16 mouse cellular contexts compared by ENCODE assay signal in the genomic region with DNA sequence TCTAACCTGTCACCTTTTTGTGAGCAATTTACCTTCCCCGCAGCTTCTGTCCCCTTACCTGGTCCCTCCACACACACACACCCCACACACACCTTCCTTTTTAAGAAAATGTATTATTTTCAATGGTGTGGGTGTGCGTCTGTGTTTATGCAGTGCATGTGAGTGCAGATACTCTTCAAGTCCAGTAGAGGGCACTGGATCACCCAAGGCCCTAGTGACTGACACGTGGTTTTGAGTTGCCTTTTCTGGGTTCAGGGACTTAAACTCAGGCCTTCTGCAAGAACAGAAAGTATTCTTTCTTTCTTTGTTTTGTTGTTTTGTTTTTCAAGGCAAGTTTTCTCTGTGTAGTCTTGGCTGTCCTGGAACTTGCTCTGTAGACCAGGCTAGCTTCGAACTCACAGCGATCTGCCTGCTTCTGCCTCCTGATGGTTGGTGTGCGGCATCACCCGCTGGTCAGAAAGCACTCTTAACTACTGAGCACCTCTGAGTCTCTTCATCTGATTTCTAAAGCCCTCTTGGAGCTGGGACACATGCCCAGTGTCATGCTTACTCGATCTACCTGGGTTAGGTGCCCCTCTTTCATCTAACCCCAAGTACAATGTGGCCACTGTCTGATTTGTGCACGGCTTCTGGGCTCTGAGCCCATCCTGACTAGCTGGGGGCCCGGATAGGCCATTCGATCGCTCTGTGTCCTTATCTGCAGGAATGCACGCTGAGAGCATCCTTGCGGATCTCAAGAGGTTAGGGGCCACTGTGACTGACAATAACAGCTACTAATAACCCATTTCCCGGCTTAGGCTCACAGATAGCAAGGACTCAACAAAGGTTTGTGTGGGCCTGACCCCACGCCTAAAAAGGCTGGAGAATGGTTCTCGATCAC. TPM values are rescaled to one million over a fixed set of nuclear protein-coding genes. Genes with fewer than 3 reads are reported as not detected.
A peak's percentile ranks its signal among the peaks of the same experiment; 100 is the strongest.
DNase-seq lines count a peak whose midpoint lies in the region; ATAC-seq and TF ChIP-seq lines count a peak whose summit lies in the region.
"Had no signal": no experiment of that assay in that cellular context is flagged by ENCODE, and none has a peak within 500 bp of the region (broad histone marks: within the 10 kb centered on the region; RNA-seq: fewer than 3 reads in every experiment).

No protein-coding gene starts in this region.

- no peaks in the 10 kb centered on the region for H3K27me3 ChIP-seq in intestine, postnatal 0 days (replicated peaks; ENCODE audit: control insufficient read depth, insufficient read depth, low read length)
- no peaks in the 10 kb centered on the region for H3K27me3 ChIP-seq in intestine, embryonic 16.5 days (replicated peaks; ENCODE audit: control insufficient read depth, insufficient read depth, low read length)
- H3K27me3 ChIP-seq in midbrain, postnatal 0 days (ENCODE audit: insufficient read depth, low read length), result no peaks in the 10 kb centered on the region
- H3K27me3 ChIP-seq in midbrain, embryonic 10.5 days (ENCODE audit: low read depth, poor library complexity, severe bottlenecking), result peaks cover 12% of the 10 kb centered on the region; the same call in 1 of the 2 replicates
- H3K27me3 ChIP-seq in hindbrain, embryonic 14.5 days (ENCODE audit: control insufficient read depth, insufficient read depth, low read length), result no peaks in the 10 kb centered on the region
- H3K27me3 ChIP-seq: heart, embryonic 12.5 days; intestine, embryonic 15.5 days; liver, embryonic 13.5 days had no signal

- H3K4me1 ChIP-seq in intestine, postnatal 0 days (replicated peaks; ENCODE audit: control insufficient read depth, insufficient read depth, low read length), result no peaks in the 10 kb centered on the region
- peaks cover 3% of the 10 kb centered on the region for H3K4me1 ChIP-seq in intestine, embryonic 16.5 days (ENCODE audit: control insufficient read depth, insufficient read depth, low read length)
- H3K4me1 ChIP-seq in midbrain, postnatal 0 days (ENCODE audit: insufficient read depth, low read length), result no peaks in the 10 kb centered on the region
- peaks cover 14% of the 10 kb centered on the region for H3K4me1 ChIP-seq in midbrain, embryonic 10.5 days
- peaks cover 5% of the 10 kb centered on the region; the same call in 1 of the 2 replicates for H3K4me1 ChIP-seq in bone marrow, adult 2 months (ENCODE audit: control insufficient read depth, insufficient read depth, low read length)
- no peaks in the 10 kb centered on the region; the same call in 1 of the 2 replicates for H3K4me1 ChIP-seq in hindbrain, embryonic 14.5 days (replicated peaks; ENCODE audit: control insufficient read depth, insufficient read depth, low read length)

- H3K36me3 ChIP-seq in intestine, postnatal 0 days (ENCODE audit: control insufficient read depth, insufficient read depth), result no peaks in the 10 kb centered on the region
- H3K36me3 ChIP-seq in intestine, embryonic 16.5 days (ENCODE audit: control insufficient read depth, insufficient read depth, low read length), result no peaks in the 10 kb centered on the region
- no peaks in the 10 kb centered on the region for H3K36me3 ChIP-seq in midbrain, postnatal 0 days (ENCODE audit: insufficient read depth, low read length)
- H3K36me3 ChIP-seq in midbrain, embryonic 10.5 days, result no peaks in the 10 kb centered on the region
- H3K36me3 ChIP-seq in hindbrain, embryonic 14.5 days (replicated peaks; ENCODE audit: control insufficient read depth, insufficient read depth), result no peaks in the 10 kb centered on the region
- H3K36me3 ChIP-seq: heart, embryonic 12.5 days; intestine, embryonic 15.5 days; liver, embryonic 13.5 days had no signal

- peak; percentile 45 for TF ChIP-seq CTCF in intestine, postnatal 0 days (IDR thresholded peaks at IDR 0.05; ENCODE audit: low read depth)
- peak; percentile 43 for TF ChIP-seq CTCF in midbrain, postnatal 0 days (IDR thresholded peaks at IDR 0.05)
- TF ChIP-seq CTCF in bone marrow, adult 2 months (IDR thresholded peaks at IDR 0.05; ENCODE audit: control insufficient read depth, insufficient read depth, low read length), result peak; percentile 21; the same call in 1 of the 2 replicates

- no peak overlapping the region for H3K4me3 ChIP-seq in intestine, postnatal 0 days (ENCODE audit: low read depth, low read length)
- no peak overlapping the region for H3K4me3 ChIP-seq in intestine, embryonic 16.5 days (ENCODE audit: low read length)
- H3K4me3 ChIP-seq in midbrain, postnatal 0 days (ENCODE audit: low read depth, low read length), result no peak overlapping the region
- no peak overlapping the region for H3K4me3 ChIP-seq in midbrain, embryonic 10.5 days
- no peak overlapping the region for H3K4me3 ChIP-seq in bone marrow, adult 2 months (replicated peaks; ENCODE audit: control insufficient read depth, low read depth, low read length)
- no peak overlapping the region for H3K4me3 ChIP-seq in hindbrain, embryonic 14.5 days (replicated peaks; ENCODE audit: low read length)
- H3K4me3 ChIP-seq: erythroblast, embryonic 14.5 days; heart, embryonic 12.5 days; intestine, embryonic 15.5 days; liver, embryonic 13.5 days had no signal

- TF ChIP-seq POLR2A in bone marrow, adult 2 months (IDR thresholded peaks at IDR 0.05; ENCODE audit: borderline replicate concordance, control insufficient read depth, low read depth, low read length), result no peak

- H3K4me2 ChIP-seq in intestine, postnatal 0 days (replicated peaks; ENCODE audit: low read depth), result no peak overlapping the region
- H3K4me2 ChIP-seq in intestine, embryonic 16.5 days (ENCODE audit: low read depth, low read length), result no peak overlapping the region
- no peak overlapping the region for H3K4me2 ChIP-seq in midbrain, postnatal 0 days (ENCODE audit: low read depth, low read length, poor library complexity, severe bottlenecking)
- no peak overlapping the region for H3K4me2 ChIP-seq in hindbrain, embryonic 14.5 days (replicated peaks)
- H3K4me2 ChIP-seq: heart, embryonic 12.5 days; intestine, embryonic 15.5 days; liver, embryonic 13.5 days had no signal

- H3K27ac ChIP-seq in intestine, postnatal 0 days (ENCODE audit: low read depth, low read length), result no peak overlapping the region
- H3K27ac ChIP-seq in intestine, embryonic 16.5 days (ENCODE audit: low read length), result no peak overlapping the region
- H3K27ac ChIP-seq in midbrain, postnatal 0 days (ENCODE audit: low read depth, low read length), result no peak overlapping the region
- H3K27ac ChIP-seq in midbrain, embryonic 10.5 days (replicated peaks), result no peak overlapping the region
- H3K27ac ChIP-seq in bone marrow, adult 2 months (ENCODE audit: control insufficient read depth, insufficient read depth, low read depth, low read length, poor library complexity), result no peak overlapping the region; the same call in 1 of the 2 replicates
- no peak overlapping the region for H3K27ac ChIP-seq in hindbrain, embryonic 14.5 days
- H3K27ac ChIP-seq: intestine, embryonic 15.5 days; liver, embryonic 13.5 days had no signal

- intact Hi-C loops in gastrocnemius, postnatal 14 days (cut with DNase I; ENCODE audit: low total_unique reads), result no loop called here

- H3K9ac ChIP-seq in intestine, postnatal 0 days (ENCODE audit: low read depth, low read length), result no peak overlapping the region
- H3K9ac ChIP-seq in intestine, embryonic 16.5 days (ENCODE audit: low read depth, low read length), result no peak overlapping the region
- H3K9ac ChIP-seq in midbrain, postnatal 0 days (replicated peaks; ENCODE audit: low read length, poor library complexity, severe bottlenecking), result no peak overlapping the region
- H3K9ac ChIP-seq in hindbrain, embryonic 14.5 days, result no peak overlapping the region
- H3K9ac ChIP-seq: heart, embryonic 12.5 days; intestine, embryonic 15.5 days; liver, embryonic 13.5 days had no signal

- ATAC-seq in intestine, postnatal 0 days, result no peak
- ATAC-seq in intestine, embryonic 16.5 days, result no peak
- ATAC-seq in midbrain, postnatal 0 days (ENCODE audit: low FRiP score), result no peak
- no peak for ATAC-seq in hindbrain, embryonic 14.5 days (ENCODE audit: low FRiP score)
- ATAC-seq: activated CD4-positive, CD25-positive, alpha-beta regulatory T cell, adult 4 months; intestine, embryonic 15.5 days had no signal

- DNase-seq in midbrain, postnatal 0 days (ENCODE audit: low spot score), result no peak
- no peak for DNase-seq in midbrain, embryonic 10.5 days (ENCODE audit: low spot score)
- no peak for DNase-seq in gastrocnemius, postnatal 14 days
- DNase-seq in hindbrain, embryonic 14.5 days (ENCODE audit: low spot score), result no peak
- DNase-seq: cerebellum, postnatal 14 days; heart, postnatal 4 days; kidney, postnatal 25 days; liver, embryonic 13.5 days; thymus, postnatal 25 days had no signal

- 90% methylated on average over 17 of the region's 17 CpGs for WGBS in intestine, postnatal 0 days
- WGBS in intestine, embryonic 16.5 days, result 87% methylated on average over 17 of the region's 17 CpGs
- WGBS in midbrain, postnatal 0 days, result 91% methylated on average over 17 of the region's 17 CpGs
- WGBS in midbrain, embryonic 10.5 days, result 93% methylated on average over 17 of the region's 17 CpGs
- 78% methylated on average over 17 of the region's 17 CpGs for WGBS in bone marrow, adult 2 months
- WGBS in hindbrain, embryonic 14.5 days, result 89% methylated on average over 17 of the region's 17 CpGs

- no peaks in the 10 kb centered on the region for H3K9me3 ChIP-seq in intestine, postnatal 0 days (ENCODE audit: control insufficient read depth)
- no peaks in the 10 kb centered on the region; the same call in none of the 2 replicates for H3K9me3 ChIP-seq in intestine, embryonic 16.5 days (ENCODE audit: control insufficient read depth, low read length)
- no peaks in the 10 kb centered on the region for H3K9me3 ChIP-seq in midbrain, postnatal 0 days (ENCODE audit: low read length)
- no peaks in the 10 kb centered on the region for H3K9me3 ChIP-seq in midbrain, embryonic 10.5 days (replicated peaks)
- no peaks in the 10 kb centered on the region for H3K9me3 ChIP-seq in hindbrain, embryonic 14.5 days (ENCODE audit: control insufficient read depth, low read length)
- H3K9me3 ChIP-seq: heart, embryonic 12.5 days; intestine, embryonic 15.5 days had no signal

RNA-seq across cellular contexts. Expression of gene Cmip, which starts 3.2 kb away (rescaled TPM):
- polyA plus RNA-seq in intestine, postnatal 0 days (2015; fragmentation: Nextera tagmentation; extraction: Ambion mirVana), result 47.1 and 48.9 TPM in 2 replicates
- polyA plus RNA-seq in intestine, embryonic 16.5 days (2015; fragmentation: Nextera tagmentation; extraction: Ambion mirVana), result 16.7 and 16.8 TPM in 2 replicates
- 266 and 287 TPM in 2 replicates for total RNA-seq in midbrain, postnatal 0 days (2014; rRNA removed)
- polyA plus RNA-seq in midbrain, postnatal 0 days (2015; fragmentation: Nextera tagmentation; extraction: Ambion mirVana), result 197 and 212 TPM in 2 replicates
- polyA plus RNA-seq in midbrain, embryonic 10.5 days (2016; fragmentation: Nextera tagmentation; extraction: Ambion mirVana), result 9.3 and 11.2 TPM in 2 replicates
- 11.5 and 16.2 TPM in 2 replicates for polyA plus RNA-seq in bone marrow, adult 2 months (2011; ENCODE audit: insufficient read depth, insufficient read length, low replicate concordance, missing spikeins)
- total RNA-seq in gastrocnemius, postnatal 14 days (2021), result 10 to 100 TPM; 16.2 to 16.4 TPM
- 131 and 143 TPM in 2 replicates for polyA plus RNA-seq in hindbrain, embryonic 14.5 days (2014; fragmentation: Nextera tagmentation; extraction: Ambion mirVana)
